Mouse (Mus musculus): ENCODE measurements around the gene Large1.

DNA sequence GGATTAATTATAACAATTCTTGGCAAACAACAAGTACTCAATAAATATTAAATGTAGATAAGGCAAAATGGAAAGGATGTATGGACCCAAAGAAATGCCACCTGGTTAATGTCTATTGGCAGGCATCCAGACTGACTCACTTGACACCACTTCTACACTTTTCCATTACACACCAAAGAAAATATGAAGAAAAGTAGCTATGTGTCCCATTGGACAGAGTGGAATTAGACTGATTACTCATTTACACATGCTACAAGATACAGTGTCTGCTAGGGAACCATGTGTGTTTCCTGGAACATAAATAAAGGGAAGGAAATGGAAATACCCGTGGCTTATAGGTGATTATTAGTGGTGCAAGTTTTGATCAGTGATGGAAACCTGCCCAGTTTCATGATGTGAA is 521.0 kb downstream of the Large1 start:
- TF ChIP-seq CTCF (IDR thresholded peaks at IDR 0.05; ENCODE audit: low read depth, low read length): no peak
- TF ChIP-seq POLR2A (IDR thresholded peaks at IDR 0.05; ENCODE audit: extremely low read depth, insufficient read depth, low read length): no peak
